Mouse (Mus musculus) liver, adult 2 months (tissue): Measurements from ENCODE around the gene Slc13a2.

Experiments used
- CTCF ChIP-seq: fragments of 200-500 bp; IDR thresholded peaks from 2 replicates; pipeline ENCODE4 v1.5.1; 2011; ENCODE audit warnings: low read depth, low read length, control low read depth
- POLR2A ChIP-seq: fragments of 200-500 bp; IDR thresholded peaks from 2 replicates; pipeline ENCODE4 v1.6.1; 2011; ENCODE audit warnings: low read length, control low read depth; ENCODE audit not compliant: insufficient read depth; ENCODE audit errors: extremely low read depth

DNA sequence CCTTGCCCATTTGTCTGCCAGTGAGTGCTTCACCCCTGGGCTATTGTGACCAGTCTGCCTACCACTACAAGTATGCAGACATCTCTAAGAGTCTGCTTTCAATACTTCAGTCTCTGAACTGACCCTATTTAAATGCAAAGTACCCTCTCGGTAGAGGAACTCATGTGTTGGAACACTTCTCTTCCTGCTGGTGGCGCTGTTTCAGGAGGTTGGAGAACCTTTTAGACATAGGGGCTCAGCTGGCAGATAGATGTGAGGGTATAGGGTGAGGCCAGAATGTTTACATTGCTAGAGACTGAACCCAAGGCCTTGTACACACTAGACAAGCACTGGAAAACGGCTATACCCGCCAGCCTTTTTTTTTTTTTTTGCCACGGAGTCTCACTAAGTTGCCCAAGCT is 6.3 kb upstream of the Slc13a2 start:
- TF ChIP-seq CTCF (no peak), POLR2A (no peak)
